Mouse (Mus musculus) spleen, adult 2 months (tissue): ENCODE measurements around the gene Mall.

ENCODE experiments used
- CTCF ChIP-seq: fragments of 200-500 bp; IDR thresholded peaks from 2 replicates; pipeline ENCODE4 v1.5.1; 2011; ENCODE audit warnings: mild to moderate bottlenecking, inconsistent platforms; ENCODE audit not compliant: insufficient read depth, insufficient read length, insufficient replicate concordance; ENCODE audit errors: extremely low read depth
- POLR2A ChIP-seq: fragments of 200-500 bp; IDR thresholded peaks from 2 replicates; pipeline ENCODE4 v1.6.1; 2011; ENCODE audit warnings: low read depth, low read length, inconsistent platforms

GRCm38 (mm10) chr2:127667843-127668506, 61.8 kb downstream of the Mall start:
- no peak for TF ChIP-seq POLR2A
- no peak for TF ChIP-seq CTCF
